Mouse (Mus musculus): ENCODE measurements around the gene Tulp4. TPM values are rescaled to one million over a fixed set of nuclear protein-coding genes. Genes with fewer than 3 reads are reported as not detected.
A peak's percentile ranks its signal among the peaks of the same experiment; 100 is the strongest.

The Tulp4 gene
- polyA plus RNA-seq, 1 experiment from 2014 or later = 59.4 TPM

- ATAC-seq (ENCODE audit: insufficient number of reproducible peaks, low FRiP score) = no peak
- WGBS = 88% methylated on average over 8 of the region's 8 CpGs
- Histone ChIP-seq H3K4me1 (replicated peaks) (peaks cover 20% of the 10 kb centered on the region), H3K27ac (ENCODE audit: poor library complexity, severe bottlenecking) (no peak overlapping the region), H3K9ac (no peak overlapping the region), H3K36me3 (peaks cover 27% of the 10 kb centered on the region), H3K4me2 (no peak overlapping the region), H3K9me3 (replicated peaks) (no peaks in the 10 kb centered on the region), H3K27me3 (replicated peaks) (no peaks in the 10 kb centered on the region), H3K4me3 (no peak overlapping the region)
Measured at GRCm38 (mm10) chr17:6187183-6187582, 80.9 kb downstream of the Tulp4 start.

- Histone ChIP-seq H3K27me3 (replicated peaks) (no peaks in the 10 kb centered on the region), H3K4me3 (no peak overlapping the region), H3K4me2 (no peak overlapping the region), H3K4me1 (replicated peaks) (peaks cover 31% of the 10 kb centered on the region), H3K9ac (no peak overlapping the region), H3K27ac (ENCODE audit: poor library complexity, severe bottlenecking) (no peak overlapping the region), H3K9me3 (replicated peaks) (no peaks in the 10 kb centered on the region), H3K36me3 (peaks cover 33% of the 10 kb centered on the region)
- no peak for ATAC-seq (ENCODE audit: insufficient number of reproducible peaks, low FRiP score)
- WGBS = 82% methylated on average over 5 of the region's 5 CpGs
Measured at GRCm38 (mm10) chr17:6189207-6189606, 83.0 kb downstream of the Tulp4 start.

- peaks cover 26% of the 10 kb centered on the region for H3K4me1 ChIP-seq (replicated peaks)
- no peaks in the 10 kb centered on the region for H3K9me3 ChIP-seq (replicated peaks)
- H3K9ac ChIP-seq = no peak overlapping the region
- H3K4me3 ChIP-seq = no peak overlapping the region
- WGBS = 71% methylated on average over 6 of the region's 6 CpGs
- H3K36me3 ChIP-seq = peaks cover 23% of the 10 kb centered on the region
- H3K4me2 ChIP-seq = no peak overlapping the region
- no peak overlapping the region for H3K27ac ChIP-seq (ENCODE audit: poor library complexity, severe bottlenecking)
- no peak for ATAC-seq (ENCODE audit: insufficient number of reproducible peaks, low FRiP score)
- H3K27me3 ChIP-seq (replicated peaks) = no peaks in the 10 kb centered on the region
Measured at GRCm38 (mm10) chr17:6192275-6192674, 86.0 kb downstream of the Tulp4 start.

DNA sequence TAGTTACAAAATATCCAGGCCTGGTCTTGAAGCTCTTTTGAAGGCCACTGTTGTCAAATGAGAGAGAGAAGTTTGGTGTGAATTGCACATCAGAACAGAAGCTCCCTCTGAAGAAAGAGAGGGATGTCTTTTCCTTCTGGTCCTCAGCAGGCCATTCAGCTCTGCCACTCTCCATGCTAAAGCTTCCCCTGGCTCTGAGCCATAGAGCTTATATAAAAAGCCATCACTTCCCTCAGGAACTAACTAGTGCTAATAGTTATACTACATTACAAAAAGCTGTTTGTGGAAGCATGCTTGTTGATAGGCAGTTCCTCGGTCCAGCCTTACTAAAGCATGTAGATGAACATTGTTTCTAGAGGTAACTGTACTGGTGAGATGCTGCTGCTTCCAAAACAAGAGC, 89.2 kb downstream of the Tulp4 start:
- Histone ChIP-seq H3K27me3 (replicated peaks) (no peaks in the 10 kb centered on the region), H3K27ac (ENCODE audit: poor library complexity, severe bottlenecking) (no peak overlapping the region), H3K4me1 (replicated peaks) (peaks cover 26% of the 10 kb centered on the region), H3K9ac (no peak overlapping the region), H3K4me2 (no peak overlapping the region), H3K4me3 (no peak overlapping the region), H3K36me3 (peaks cover 21% of the 10 kb centered on the region), H3K9me3 (replicated peaks) (no peaks in the 10 kb centered on the region)
- ATAC-seq (ENCODE audit: insufficient number of reproducible peaks, low FRiP score) = no peak
- 83% methylated on average over 1 of the region's 1 CpGs for WGBS

GRCm38 (mm10) chr17:6197491-6197890, 91.3 kb downstream of the Tulp4 start:
- H3K27me3 ChIP-seq (replicated peaks) = no peaks in the 10 kb centered on the region
- no peak overlapping the region for H3K9ac ChIP-seq
- no peak overlapping the region for H3K4me3 ChIP-seq
- H3K27ac ChIP-seq (ENCODE audit: poor library complexity, severe bottlenecking) = no peak overlapping the region
- H3K4me1 ChIP-seq (replicated peaks) = peaks cover 13% of the 10 kb centered on the region; the same call in 1 of the 2 replicates
- no peaks in the 10 kb centered on the region for H3K9me3 ChIP-seq (replicated peaks)
- no peak for ATAC-seq (ENCODE audit: insufficient number of reproducible peaks, low FRiP score)
- WGBS = 57% methylated on average over 7 of the region's 7 CpGs
- no peak overlapping the region for H3K4me2 ChIP-seq
- peaks cover 30% of the 10 kb centered on the region for H3K36me3 ChIP-seq

- ATAC-seq (ENCODE audit: insufficient number of reproducible peaks, low FRiP score) = no peak
- Histone ChIP-seq H3K4me1 (replicated peaks) (peaks cover 17% of the 10 kb centered on the region), H3K9ac (no peak overlapping the region), H3K9me3 (replicated peaks) (no peaks in the 10 kb centered on the region), H3K36me3 (peaks cover 31% of the 10 kb centered on the region), H3K4me3 (no peak overlapping the region), H3K27me3 (replicated peaks) (no peaks in the 10 kb centered on the region), H3K27ac (ENCODE audit: poor library complexity, severe bottlenecking) (no peak overlapping the region), H3K4me2 (no peak overlapping the region)
- 86% methylated on average over 6 of the region's 6 CpGs for WGBS
Measured at GRCm38 (mm10) chr17:6198670-6199069, 92.4 kb downstream of the Tulp4 start.

GRCm38 (mm10) chr17:6199166-6199565, 92.9 kb downstream of the Tulp4 start:
- no peak for ATAC-seq (ENCODE audit: insufficient number of reproducible peaks, low FRiP score)
- no peak overlapping the region for H3K27ac ChIP-seq (ENCODE audit: poor library complexity, severe bottlenecking)
- H3K9ac ChIP-seq = no peak overlapping the region
- no peaks in the 10 kb centered on the region for H3K9me3 ChIP-seq (replicated peaks)
- WGBS = 63% methylated on average over 4 of the region's 4 CpGs
- peaks cover 19% of the 10 kb centered on the region for H3K4me1 ChIP-seq (replicated peaks)
- peaks cover 30% of the 10 kb centered on the region for H3K36me3 ChIP-seq
- H3K4me2 ChIP-seq = no peak overlapping the region
- H3K27me3 ChIP-seq (replicated peaks) = no peaks in the 10 kb centered on the region
- H3K4me3 ChIP-seq = no peak overlapping the region

DNA sequence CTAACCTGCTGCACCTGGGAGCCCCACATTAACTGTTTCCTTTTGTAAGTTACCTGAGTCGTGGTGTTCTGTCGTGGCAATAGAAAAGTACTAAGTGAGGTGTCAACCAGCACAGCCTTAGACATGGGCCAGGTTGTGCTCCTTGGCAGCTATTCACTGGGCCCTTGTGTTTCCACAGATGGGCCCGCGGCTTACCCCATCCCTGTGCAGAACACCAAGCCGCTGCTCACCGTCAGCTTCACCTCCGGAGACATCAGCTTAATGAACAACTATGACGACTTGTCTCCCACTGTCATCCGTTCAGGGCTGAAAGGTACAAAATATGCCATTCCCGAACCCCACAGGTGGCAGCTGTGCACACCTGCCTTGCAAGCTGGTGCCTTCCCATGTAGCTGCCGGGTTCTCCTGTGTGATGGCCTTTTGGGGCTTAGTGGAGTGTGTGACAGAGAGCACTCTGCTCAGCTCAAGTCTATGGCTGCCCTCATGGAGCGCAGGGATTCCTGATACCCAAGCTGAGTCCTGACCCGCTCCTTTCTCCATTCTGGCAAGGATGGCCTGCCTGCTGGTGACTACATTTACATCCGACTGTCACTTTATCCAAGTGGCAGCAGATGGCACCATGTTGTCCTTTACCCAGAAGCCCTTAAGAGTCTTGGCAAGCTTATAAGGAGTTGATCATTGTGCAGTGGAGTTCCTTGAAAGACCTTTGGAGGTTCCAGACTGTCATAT, 95.4 kb downstream of the Tulp4 start:
- WGBS = 91% methylated on average over 14 of the region's 14 CpGs
- H3K4me3 ChIP-seq = no peak overlapping the region
- ATAC-seq (ENCODE audit: insufficient number of reproducible peaks, low FRiP score) = no peak

DNA sequence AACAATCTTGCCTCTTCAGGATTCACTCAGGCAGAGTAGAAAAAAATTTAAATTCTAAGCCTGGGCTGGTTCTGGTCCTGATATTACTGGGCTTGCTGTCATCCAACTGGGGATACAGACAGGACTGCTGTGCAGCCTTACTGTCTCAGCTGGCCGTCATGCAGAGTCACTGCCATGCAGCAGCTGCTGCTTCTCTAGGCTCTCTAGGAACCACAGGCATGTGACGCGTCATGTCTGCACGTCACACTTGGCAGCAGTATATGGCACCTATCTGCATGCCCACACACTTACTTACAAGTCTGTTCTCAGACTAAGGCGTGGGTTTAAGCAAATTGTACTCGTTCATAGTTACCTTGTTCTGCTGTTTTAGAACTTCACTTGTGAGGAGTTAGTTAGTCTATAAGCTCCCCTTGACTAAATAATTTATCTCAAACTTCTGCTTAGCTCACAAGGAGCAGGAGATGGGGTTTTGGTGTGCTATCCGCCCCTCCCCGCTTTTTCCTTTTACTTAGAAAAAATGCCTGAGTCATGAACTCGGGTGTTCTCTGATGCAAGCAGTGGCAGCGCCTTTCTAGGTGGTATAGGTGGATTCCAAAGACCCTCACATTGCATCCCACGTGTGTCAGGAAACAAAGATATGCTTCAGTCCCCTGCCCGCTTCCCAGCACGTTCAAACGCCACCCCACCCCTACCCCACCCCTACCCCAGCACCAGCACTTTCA, 96.3 kb downstream of the Tulp4 start:
- Histone ChIP-seq H3K36me3 (peaks cover 44% of the 10 kb centered on the region), H3K27me3 (replicated peaks) (no peaks in the 10 kb centered on the region), H3K27ac (ENCODE audit: poor library complexity, severe bottlenecking) (0 out of 2 replicates have a peak overlapping the region, but pooled peaks have one; percentile 4), H3K4me2 (no peak overlapping the region), H3K4me3 (no peak overlapping the region), H3K9me3 (replicated peaks) (no peaks in the 10 kb centered on the region), H3K4me1 (replicated peaks) (peaks cover 17% of the 10 kb centered on the region), H3K9ac (0 out of 2 replicates have a peak overlapping the region, but pooled peaks have one; percentile 39)
- 69% methylated on average over 14 of the region's 14 CpGs for WGBS
- ATAC-seq (ENCODE audit: insufficient number of reproducible peaks, low FRiP score) = no peak

More for the DNA sequence above, 95.4 kb downstream of the Tulp4 start:
- Histone ChIP-seq H3K4me1 (replicated peaks) (peaks cover 19% of the 10 kb centered on the region), H3K4me2 (no peak overlapping the region), H3K9me3 (replicated peaks) (no peaks in the 10 kb centered on the region), H3K36me3 (peaks cover 35% of the 10 kb centered on the region), H3K27me3 (replicated peaks) (no peaks in the 10 kb centered on the region), H3K9ac (no peak overlapping the region), H3K27ac (ENCODE audit: poor library complexity, severe bottlenecking) (no peak overlapping the region)

DNA sequence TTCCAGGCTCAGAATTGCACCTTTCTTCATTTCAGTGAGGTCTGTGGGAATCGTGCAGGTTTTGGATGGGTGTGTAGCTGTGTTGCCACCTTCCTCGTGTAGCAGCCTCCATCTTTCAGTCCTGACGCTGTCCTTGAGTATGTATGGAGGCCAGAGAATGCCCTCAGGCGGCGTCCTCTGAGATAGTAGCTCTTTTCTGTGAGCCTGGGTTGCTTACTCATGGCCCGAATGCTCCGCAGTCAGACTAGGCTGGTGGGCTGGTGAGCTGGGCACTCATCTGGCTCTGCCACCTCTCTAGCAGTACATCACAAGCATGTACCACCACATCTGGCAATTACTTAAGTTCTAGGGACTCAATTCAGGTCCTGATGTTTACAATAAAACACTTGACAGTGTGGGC, 96.9 kb downstream of the Tulp4 start:
- WGBS = 79% methylated on average over 7 of the region's 7 CpGs
- Histone ChIP-seq H3K4me3 (no peak overlapping the region), H3K9ac (0 out of 2 replicates have a peak overlapping the region, but pooled peaks have one; percentile 39), H3K36me3 (peaks cover 49% of the 10 kb centered on the region), H3K27ac (ENCODE audit: poor library complexity, severe bottlenecking) (peak overlapping the region; percentile 4; the same call in 1 of the 2 replicates), H3K4me1 (replicated peaks) (peaks cover 17% of the 10 kb centered on the region), H3K4me2 (no peak overlapping the region), H3K27me3 (replicated peaks) (no peaks in the 10 kb centered on the region), H3K9me3 (replicated peaks) (no peaks in the 10 kb centered on the region)
- no peak for ATAC-seq (ENCODE audit: insufficient number of reproducible peaks, low FRiP score)

GRCm38 (mm10) chr17:6203795-6204194, 97.6 kb downstream of the Tulp4 start:
- Histone ChIP-seq H3K4me3 (no peak overlapping the region), H3K4me2 (no peak overlapping the region), H3K9ac (no peak overlapping the region), H3K27ac (ENCODE audit: poor library complexity, severe bottlenecking) (0 out of 2 replicates have a peak overlapping the region, but pooled peaks have one; percentile 20), H3K9me3 (replicated peaks) (no peaks in the 10 kb centered on the region), H3K27me3 (replicated peaks) (no peaks in the 10 kb centered on the region), H3K36me3 (peaks cover 49% of the 10 kb centered on the region), H3K4me1 (replicated peaks) (peaks cover 17% of the 10 kb centered on the region)
- WGBS = 36% methylated on average over 4 of the region's 4 CpGs
- no peak for ATAC-seq (ENCODE audit: insufficient number of reproducible peaks, low FRiP score)
